Mouse (Mus musculus): ENCODE data around the gene Tomm40. TPM values are rescaled to one million over a fixed set of nuclear protein-coding genes. Genes with fewer than 3 reads are reported as not detected.
A peak's percentile ranks its signal among the peaks of the same experiment; 100 is the strongest.

Gene Tomm40
- polyA plus RNA-seq (2012; rRNA removed), result 109 and 120 TPM in 2 replicates

- WGBS, result under 1% methylated on average over 57 of the region's 59 CpGs
- peaks cover 4% of the 10 kb centered on the region for H3K36me3 ChIP-seq (ENCODE audit: control insufficient read depth, insufficient read depth, low read length)
- H3K27ac ChIP-seq (ENCODE audit: control insufficient read depth, insufficient read depth, low read length), result peak within 1 kb of the TSS; percentile 43; the same call in 1 of the 2 replicates
- peak within 1 kb of the TSS; percentile 78 for H3K4me3 ChIP-seq (ENCODE audit: control insufficient read depth, insufficient read depth, low read length)
- H3K4me1 ChIP-seq (replicated peaks; ENCODE audit: control insufficient read depth, insufficient read depth, low read length), result peaks cover 4% of the 10 kb centered on the region
- DNase-seq, result peak; percentile 98
- TF ChIP-seq CTCF (IDR thresholded peaks at IDR 0.05; ENCODE audit: borderline replicate concordance, control insufficient read depth, extremely low read depth, insufficient read depth, low read length, poor library complexity), result peak; percentile 45; the same call in 1 of the 2 replicates
- TF ChIP-seq POLR2A (IDR thresholded peaks at IDR 0.05; ENCODE audit: control insufficient read depth, extremely low read depth, insufficient read depth, low read length, poor library complexity), result 0 out of 2 replicates have a peak, but pooled peaks have one; percentile 13
- H3K27me3 ChIP-seq (ENCODE audit: control insufficient read depth, insufficient read depth, low read length), result no peaks in the 10 kb centered on the region
These were observed at the start of gene Tomm40 for GRCm38 (mm10) chr7:19715239-19716054. Gene Tomm40 (minus strand): TSS chr7:19715438.

- H3K27me3 ChIP-seq (ENCODE audit: control insufficient read depth, insufficient read depth, low read length), result no peaks in the 10 kb centered on the region
- DNase-seq, result no peak
- no peak overlapping the region for H3K4me3 ChIP-seq (ENCODE audit: control insufficient read depth, insufficient read depth, low read length)
- H3K4me1 ChIP-seq (replicated peaks; ENCODE audit: control insufficient read depth, insufficient read depth, low read length), result peaks cover 3% of the 10 kb centered on the region
- no peaks in the 10 kb centered on the region for H3K36me3 ChIP-seq (ENCODE audit: control insufficient read depth, insufficient read depth, low read length)
- WGBS, result 92% methylated on average over 9 of the region's 9 CpGs
- TF ChIP-seq POLR2A (IDR thresholded peaks at IDR 0.05; ENCODE audit: control insufficient read depth, extremely low read depth, insufficient read depth, low read length, poor library complexity) (no peak), CTCF (IDR thresholded peaks at IDR 0.05; ENCODE audit: borderline replicate concordance, control insufficient read depth, extremely low read depth, insufficient read depth, low read length, poor library complexity) (no peak)
- H3K27ac ChIP-seq (ENCODE audit: control insufficient read depth, insufficient read depth, low read length), result no peak overlapping the region
These were observed 49.3 kb upstream of the Tomm40 start for GRCm38 (mm10) chr7:19764581-19764980.

- no peak for TF ChIP-seq POLR2A (IDR thresholded peaks at IDR 0.05; ENCODE audit: control insufficient read depth, extremely low read depth, insufficient read depth, low read length, poor library complexity)
- no peak for TF ChIP-seq CTCF (IDR thresholded peaks at IDR 0.05; ENCODE audit: borderline replicate concordance, control insufficient read depth, extremely low read depth, insufficient read depth, low read length, poor library complexity)
- no peak for DNase-seq
- H3K27ac ChIP-seq (ENCODE audit: control insufficient read depth, insufficient read depth, low read length), result no peak overlapping the region
These were observed 48.7 kb upstream of the Tomm40 start for GRCm38 (mm10) chr7:19763829-19764477.

GRCm38 (mm10) chr7:19762283-19762682 is 47.0 kb upstream of the Tomm40 start:
- Histone ChIP-seq H3K27me3 (ENCODE audit: control insufficient read depth, insufficient read depth, low read length) (no peaks in the 10 kb centered on the region), H3K36me3 (ENCODE audit: control insufficient read depth, insufficient read depth, low read length) (no peaks in the 10 kb centered on the region)
- 93% methylated on average over 11 of the region's 11 CpGs for WGBS

More at GRCm38 (mm10) chr7:19763829-19764477, 48.7 kb upstream of the Tomm40 start:
- H3K4me3 ChIP-seq (ENCODE audit: control insufficient read depth, insufficient read depth, low read length), result no peak overlapping the region
- H3K36me3 ChIP-seq (ENCODE audit: control insufficient read depth, insufficient read depth, low read length), result no peaks in the 10 kb centered on the region
- 91% methylated on average over 13 of the region's 13 CpGs for WGBS
- H3K27me3 ChIP-seq (ENCODE audit: control insufficient read depth, insufficient read depth, low read length), result no peaks in the 10 kb centered on the region
- no peaks in the 10 kb centered on the region for H3K4me1 ChIP-seq (replicated peaks; ENCODE audit: control insufficient read depth, insufficient read depth, low read length)

GRCm38 (mm10) chr7:19760021-19760420 is 44.8 kb upstream of the Tomm40 start:
- no peak for DNase-seq
- TF ChIP-seq CTCF (IDR thresholded peaks at IDR 0.05; ENCODE audit: borderline replicate concordance, control insufficient read depth, extremely low read depth, insufficient read depth, low read length, poor library complexity) (no peak), POLR2A (IDR thresholded peaks at IDR 0.05; ENCODE audit: control insufficient read depth, extremely low read depth, insufficient read depth, low read length, poor library complexity) (no peak)
- Histone ChIP-seq H3K36me3 (ENCODE audit: control insufficient read depth, insufficient read depth, low read length) (no peaks in the 10 kb centered on the region), H3K4me3 (ENCODE audit: control insufficient read depth, insufficient read depth, low read length) (no peak overlapping the region), H3K27ac (ENCODE audit: control insufficient read depth, insufficient read depth, low read length) (no peak overlapping the region), H3K4me1 (replicated peaks; ENCODE audit: control insufficient read depth, insufficient read depth, low read length) (no peaks in the 10 kb centered on the region), H3K27me3 (ENCODE audit: control insufficient read depth, insufficient read depth, low read length) (no peaks in the 10 kb centered on the region; the same call in 1 of the 2 replicates)
- 95% methylated on average over 13 of the region's 13 CpGs for WGBS

More at GRCm38 (mm10) chr7:19762283-19762682, 47.0 kb upstream of the Tomm40 start:
- no peak for DNase-seq
- Histone ChIP-seq H3K4me1 (replicated peaks; ENCODE audit: control insufficient read depth, insufficient read depth, low read length) (no peaks in the 10 kb centered on the region), H3K4me3 (ENCODE audit: control insufficient read depth, insufficient read depth, low read length) (no peak overlapping the region), H3K27ac (ENCODE audit: control insufficient read depth, insufficient read depth, low read length) (no peak overlapping the region)
- TF ChIP-seq CTCF (IDR thresholded peaks at IDR 0.05; ENCODE audit: borderline replicate concordance, control insufficient read depth, extremely low read depth, insufficient read depth, low read length, poor library complexity), result 0 out of 2 replicates have a peak, but pooled peaks have one; percentile 9
- TF ChIP-seq POLR2A (IDR thresholded peaks at IDR 0.05; ENCODE audit: control insufficient read depth, extremely low read depth, insufficient read depth, low read length, poor library complexity), result no peak

- Histone ChIP-seq H3K4me3 (ENCODE audit: control insufficient read depth, insufficient read depth, low read length) (no peak overlapping the region), H3K36me3 (ENCODE audit: control insufficient read depth, insufficient read depth, low read length) (no peaks in the 10 kb centered on the region), H3K4me1 (replicated peaks; ENCODE audit: control insufficient read depth, insufficient read depth, low read length) (no peaks in the 10 kb centered on the region), H3K27ac (ENCODE audit: control insufficient read depth, insufficient read depth, low read length) (no peak overlapping the region), H3K27me3 (ENCODE audit: control insufficient read depth, insufficient read depth, low read length) (no peaks in the 10 kb centered on the region; the same call in 1 of the 2 replicates)
- DNase-seq, result no peak
- TF ChIP-seq POLR2A (IDR thresholded peaks at IDR 0.05; ENCODE audit: control insufficient read depth, extremely low read depth, insufficient read depth, low read length, poor library complexity) (no peak), CTCF (IDR thresholded peaks at IDR 0.05; ENCODE audit: borderline replicate concordance, control insufficient read depth, extremely low read depth, insufficient read depth, low read length, poor library complexity) (no peak)
- 95% methylated on average over 13 of the region's 13 CpGs for WGBS
These were observed 43.4 kb upstream of the Tomm40 start for GRCm38 (mm10) chr7:19758623-19759022.

Data from thymus, adult 2 months (tissue).